Mouse (Mus musculus) liver, postnatal 0 days (tissue): ENCODE measurements around the gene Sema6b. TPM values are rescaled to one million over a fixed set of nuclear protein-coding genes. Genes with fewer than 3 reads are reported as not detected.

Source experiments
- ATAC-seq: fragments of 200-750 bp; cut with Nextera tagmentation; 2 replicates; pipeline ENCODE4 v1.8.0; 2017; ENCODE audit warnings: mild to moderate bottlenecking, moderate library complexity
- DNase-seq: peaks from one replicate; pipeline ENCODE4 v3.0.0-alpha.2; 2016
- H3K27ac ChIP-seq: fragments of 300-500 bp; sonication (generic); 2 replicates; pipeline ENCODE4 v1.5.1; 2014; ENCODE audit warnings: antibody characterized with exemption, moderate library complexity, mild to moderate bottlenecking, low read depth
- H3K27me3 ChIP-seq: fragments of 300-500 bp; sonication (generic); 2 replicates; pipeline ENCODE4 v1.6.1; 2014; ENCODE audit warnings: low read length, control low read depth, mixed read lengths; ENCODE audit not compliant: insufficient read depth
- H3K36me3 ChIP-seq: fragments of 300-500 bp; sonication (generic); replicated peaks from 2 replicates; pipeline ENCODE4 v1.6.1; 2014; ENCODE audit warnings: mild to moderate bottlenecking, control low read depth, low read length, moderate library complexity, mixed read lengths; ENCODE audit not compliant: insufficient read depth
- H3K4me1 ChIP-seq: fragments of 300-500 bp; sonication (generic); 2 replicates; pipeline ENCODE4 v1.6.1; 2014; ENCODE audit warnings: antibody characterized with exemption, mild to moderate bottlenecking, control low read depth; ENCODE audit not compliant: insufficient read depth
- H3K4me2 ChIP-seq: fragments of 300-500 bp; sonication (generic); 2 replicates; pipeline ENCODE4 v1.6.1; 2014; ENCODE audit warnings: low read depth, mild to moderate bottlenecking, low read length, moderate library complexity, mixed read lengths
- H3K4me3 ChIP-seq: fragments of 300-500 bp; sonication (generic); 2 replicates; pipeline ENCODE4 v1.5.1; 2014; ENCODE audit warnings: low read depth, low read length
- H3K9ac ChIP-seq: fragments of 300-500 bp; sonication (generic); replicated peaks from 2 replicates; pipeline ENCODE4 v1.6.1; 2014; ENCODE audit warnings: mild to moderate bottlenecking, moderate library complexity
- H3K9me3 ChIP-seq: fragments of 300-500 bp; sonication (generic); 2 replicates; pipeline ENCODE4 v1.6.1; 2016; ENCODE audit warnings: mild to moderate bottlenecking, control low read depth, low read length, mixed read lengths
- CTCF ChIP-seq: sonication (generic); IDR thresholded peaks from 2 replicates; pipeline ENCODE4 v1.5.1; 2016; ENCODE audit warnings: antibody characterized with exemption, low read depth
- EP300 ChIP-seq: IDR thresholded peaks from 2 replicates; pipeline ENCODE4 v1.6.1; 2016; ENCODE audit warnings: antibody characterized with exemption, low read depth, mild to moderate bottlenecking
- WGBS: fragments of 180-500 bp; shearing (Covaris S2); extraction: QIAGEN DNeasy Blood & Tissue Kit; methylation state at CpG from one replicate; pipeline ENCODE4 v1.1.7; 2014; ENCODE audit not compliant: insufficient replicate concordance; 5-methylcytosine and 5-hydroxymethylcytosine counted together
- polyA plus RNA-seq: library from polyadenylated mRNA; unstranded; fragments of >200 nt; fragmentation: Nextera tagmentation; extraction: Ambion mirVana; gene quantifications from 2 replicates; pipeline ENCODE4 v1.2.1, GENCODE M21; 2015

The Sema6b gene
- polyA plus RNA-seq, 1 experiment from 2014 or later = 0.56 TPM

GRCm38 (mm10) chr17:56123681-56124340 lies 16.3 kb downstream of the Sema6b start:
- peak overlapping the region; percentile 34; the same call in 1 of the 2 replicates for H3K27ac ChIP-seq
- H3K4me1 ChIP-seq = peaks cover 5% of the 10 kb centered on the region
- peak overlapping the region; percentile 70 for H3K4me2 ChIP-seq
- H3K36me3 ChIP-seq = peaks cover 2% of the 10 kb centered on the region; the same call in 1 of the 2 replicates
- H3K9me3 ChIP-seq = no peaks in the 10 kb centered on the region
- H3K9ac ChIP-seq = peak overlapping the region; percentile 54
- H3K4me3 ChIP-seq = peak overlapping the region; percentile 25
- ATAC-seq = no peak
- no peak for DNase-seq
- WGBS = 62% methylated on average over 54 of the region's 59 CpGs
- H3K27me3 ChIP-seq = peaks cover 9% of the 10 kb centered on the region; the same call in 1 of the 2 replicates
- no peak for TF ChIP-seq EP300
- no peak for TF ChIP-seq CTCF

GRCm38 (mm10) chr17:56123161-56123560 lies 17.0 kb downstream of the Sema6b start:
- H3K27me3 ChIP-seq = peaks cover 9% of the 10 kb centered on the region; the same call in 1 of the 2 replicates
- DNase-seq = no peak
- no peak for ATAC-seq
- H3K27ac ChIP-seq = no peak overlapping the region
- H3K9ac ChIP-seq = no peak overlapping the region
- TF ChIP-seq CTCF (no peak), EP300 (no peak)
- WGBS = 83% methylated on average over 12 of the region's 12 CpGs
- H3K4me2 ChIP-seq = no peak overlapping the region
- peaks cover 5% of the 10 kb centered on the region for H3K4me1 ChIP-seq
- peaks cover 2% of the 10 kb centered on the region; the same call in 1 of the 2 replicates for H3K36me3 ChIP-seq
- no peak overlapping the region for H3K4me3 ChIP-seq
- no peaks in the 10 kb centered on the region for H3K9me3 ChIP-seq

- Histone ChIP-seq H3K36me3 (peaks cover 2% of the 10 kb centered on the region; the same call in 1 of the 2 replicates), H3K4me3 (peak within 1 kb of the TSS; percentile 54), H3K27ac (peak within 1 kb of the TSS; percentile 81), H3K9ac (peak within 1 kb of the TSS; percentile 67), H3K9me3 (no peaks in the 10 kb centered on the region), H3K4me2 (peak within 1 kb of the TSS; percentile 69), H3K4me1 (peaks cover 8% of the 10 kb centered on the region), H3K27me3 (peaks cover 9% of the 10 kb centered on the region; the same call in 1 of the 2 replicates)
- ATAC-seq (no peak), DNase-seq (peak; percentile 69)
- WGBS = 30% methylated on average over 2 of the region's 2 CpGs
- TF ChIP-seq EP300 (peak; percentile 67; the same call in 1 of the 2 replicates), CTCF (no peak)
Measured at GRCm38 (mm10) chr17:56121826-56122225, 18.3 kb downstream of the Sema6b start, which contains the start of gene Lrg1. Lrg1 (minus strand) TSS chr17:56122001.

- Histone ChIP-seq H3K9ac (peak overlapping the region; percentile 67), H3K36me3 (no peaks in the 10 kb centered on the region; the same call in 1 of the 2 replicates), H3K9me3 (no peaks in the 10 kb centered on the region), H3K4me2 (peak overlapping the region; percentile 69), H3K4me1 (peaks cover 13% of the 10 kb centered on the region), H3K4me3 (peak overlapping the region; percentile 54), H3K27me3 (peaks cover 9% of the 10 kb centered on the region; the same call in 1 of the 2 replicates), H3K27ac (peak overlapping the region; percentile 81)
- ATAC-seq = peak; percentile 19
- TF ChIP-seq EP300 (peak; percentile 37; the same call in 1 of the 2 replicates), CTCF (no peak)
- DNase-seq = peak; percentile 83
- 8% methylated on average over 63 of the region's 66 CpGs for WGBS
Measured at GRCm38 (mm10) chr17:56119981-56120880, 19.9 kb downstream of the Sema6b start.

- Histone ChIP-seq H3K4me3 (peak overlapping the region; percentile 54), H3K36me3 (no peaks in the 10 kb centered on the region), H3K4me1 (peaks cover 18% of the 10 kb centered on the region), H3K4me2 (peak overlapping the region; percentile 69), H3K9ac (peak overlapping the region; percentile 67; the same call in 1 of the 2 replicates), H3K27me3 (peaks cover 9% of the 10 kb centered on the region; the same call in 1 of the 2 replicates), H3K9me3 (no peaks in the 10 kb centered on the region), H3K27ac (peak overlapping the region; percentile 81)
- no peak for TF ChIP-seq EP300
- TF ChIP-seq CTCF = no peak
- ATAC-seq (no peak), DNase-seq (no peak)
- 34% methylated on average over 12 of the region's 12 CpGs for WGBS
Measured at GRCm38 (mm10) chr17:56119431-56119830, 20.7 kb downstream of the Sema6b start.

- peak within 1 kb of the TSS; percentile 55 for H3K9ac ChIP-seq
- H3K36me3 ChIP-seq = no peaks in the 10 kb centered on the region; the same call in 1 of the 2 replicates
- H3K4me2 ChIP-seq = peak within 1 kb of the TSS; percentile 68
- DNase-seq = peak; percentile 87
- WGBS = 2% methylated on average over 27 of the region's 27 CpGs
- peaks cover 9% of the 10 kb centered on the region; the same call in 1 of the 2 replicates for H3K27me3 ChIP-seq
- H3K9me3 ChIP-seq = no peaks in the 10 kb centered on the region
- H3K27ac ChIP-seq = peak within 1 kb of the TSS; percentile 89
- TF ChIP-seq EP300 (peak; percentile 79), CTCF (no peak)
- H3K4me1 ChIP-seq = peaks cover 23% of the 10 kb centered on the region
- peak within 1 kb of the TSS; percentile 34 for H3K4me3 ChIP-seq
- ATAC-seq = peak; percentile 87
Measured at GRCm38 (mm10) chr17:56117251-56117710, 22.9 kb downstream of the Sema6b start, which contains the start of gene Plin5. Plin5 (minus strand) TSS chr17:56117596.
